Mouse (Mus musculus) midbrain, postnatal 0 days (tissue): ENCODE measurements around the gene Lypla2. TPM values are rescaled to one million over a fixed set of nuclear protein-coding genes. Genes with fewer than 3 reads are reported as not detected.

Source experiments
- ATAC-seq: fragments of 200-750 bp; cut with Nextera tagmentation; 2 replicates; pipeline ENCODE4 v1.8.0; 2017; ENCODE audit warnings: moderate number of reproducible peaks, mild to moderate bottlenecking, moderate TSS enrichment, moderate library complexity; ENCODE audit not compliant: low FRiP score
- DNase-seq: peaks from one replicate; pipeline ENCODE4 v3.0.0-alpha.2; 2015; ENCODE audit warnings: low spot score
- H3K27ac ChIP-seq: fragments of 300-500 bp; sonication (generic); 2 replicates; pipeline ENCODE4 v1.5.1; 2014; ENCODE audit warnings: low read depth, mild to moderate bottlenecking, low read length, mixed read lengths
- H3K27me3 ChIP-seq: fragments of 300-500 bp; sonication (generic); 2 replicates; pipeline ENCODE4 v1.6.1; 2014; ENCODE audit warnings: low read length, control low read depth, mixed read lengths; ENCODE audit not compliant: insufficient read depth
- H3K36me3 ChIP-seq: fragments of 300-500 bp; sonication (generic); 2 replicates; pipeline ENCODE4 v1.6.1; 2014; ENCODE audit warnings: low read length, control low read depth, mixed read lengths; ENCODE audit not compliant: insufficient read depth
- H3K4me1 ChIP-seq: fragments of 300-500 bp; sonication (generic); 2 replicates; pipeline ENCODE4 v1.6.1; 2014; ENCODE audit warnings: mild to moderate bottlenecking, control low read depth, antibody characterized with exemption, low read length, mixed read lengths; ENCODE audit not compliant: insufficient read depth
- H3K4me2 ChIP-seq: fragments of 300-500 bp; sonication (generic); 2 replicates; pipeline ENCODE4 v1.6.1; 2014; ENCODE audit warnings: low read depth, mild to moderate bottlenecking, low read length, mixed read lengths; ENCODE audit not compliant: poor library complexity, severe bottlenecking
- H3K4me3 ChIP-seq: fragments of 300-500 bp; sonication (generic); 2 replicates; pipeline ENCODE4 v1.5.1; 2014; ENCODE audit warnings: low read depth, mild to moderate bottlenecking, low read length, moderate library complexity
- H3K9ac ChIP-seq: fragments of 300-500 bp; sonication (generic); replicated peaks from 2 replicates; pipeline ENCODE4 v1.6.1; 2014; ENCODE audit warnings: mild to moderate bottlenecking, low read length, moderate library complexity, mixed read lengths; ENCODE audit not compliant: poor library complexity, severe bottlenecking
- H3K9me3 ChIP-seq: fragments of 300-500 bp; sonication (generic); 2 replicates; pipeline ENCODE4 v1.6.1; 2016; ENCODE audit warnings: low read length, control low read depth
- CTCF ChIP-seq: IDR thresholded peaks from 2 replicates; pipeline ENCODE4 v1.5.1; 2016; ENCODE audit warnings: antibody characterized with exemption, mild to moderate bottlenecking
- WGBS: fragments of 180-500 bp; shearing (Covaris S2); extraction: QIAGEN DNeasy Blood & Tissue Kit; methylation state at CpG from one replicate; pipeline ENCODE4 v1.1.7; 2014; 5-methylcytosine and 5-hydroxymethylcytosine counted together
- polyA plus RNA-seq: library from polyadenylated mRNA; unstranded; fragments of >200 nt; fragmentation: Nextera tagmentation; extraction: Ambion mirVana; gene quantifications from 2 replicates; pipeline ENCODE4 v1.2.1, GENCODE M21; 2015
- total RNA-seq: library from RNA; depleted of rRNA; stranded (reverse); fragments of >200 nt; gene quantifications from 2 replicates; pipeline ENCODE4 v1.2.3, GENCODE M21; 2014

Lypla2 gene
- total and polyA plus RNA-seq, 2 experiments from 2014 or later, result 182 to 212 TPM

DNA sequence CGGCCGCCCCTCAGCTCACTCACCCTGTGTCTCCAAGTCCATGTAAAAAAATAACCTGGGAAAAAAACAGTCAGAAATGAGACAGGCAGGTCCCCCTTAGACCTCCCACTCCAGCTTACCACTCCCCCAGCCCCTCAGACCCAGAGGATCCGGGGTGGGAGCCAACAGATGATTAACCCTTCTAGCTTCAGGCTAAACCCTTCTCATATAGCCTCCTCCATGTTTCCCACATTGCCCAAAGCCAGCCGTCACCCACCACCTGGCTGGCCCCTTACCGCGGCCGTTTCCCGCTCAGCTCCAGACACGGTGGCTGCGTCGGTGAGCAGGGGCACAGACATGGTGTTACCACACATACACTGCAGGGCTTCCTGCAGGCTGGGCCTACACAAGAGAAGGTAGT, 1.8 kb downstream of the Lypla2 start:
- Histone ChIP-seq H3K27ac (no peak overlapping the region), H3K4me3 (no peak overlapping the region), H3K4me2 (no peak overlapping the region), H3K27me3 (no peaks in the 10 kb centered on the region), H3K4me1 (peaks cover 8% of the 10 kb centered on the region; the same call in 1 of the 2 replicates), H3K9ac (no peak overlapping the region; the same call in 1 of the 2 replicates), H3K9me3 (no peaks in the 10 kb centered on the region), H3K36me3 (peaks cover 49% of the 10 kb centered on the region)
- WGBS, result 88% methylated on average over 11 of the region's 11 CpGs
- DNase-seq (no peak), ATAC-seq (no peak)
- no peak for TF ChIP-seq CTCF

- H3K9ac ChIP-seq, result no peak overlapping the region
- DNase-seq, result no peak
- 89% methylated on average over 13 of the region's 13 CpGs for WGBS
- no peak overlapping the region for H3K4me3 ChIP-seq
- no peak overlapping the region for H3K27ac ChIP-seq
- no peaks in the 10 kb centered on the region for H3K27me3 ChIP-seq
- peaks cover 39% of the 10 kb centered on the region for H3K36me3 ChIP-seq
- no peak for TF ChIP-seq CTCF
- ATAC-seq, result no peak
- peaks cover 15% of the 10 kb centered on the region; the same call in 1 of the 2 replicates for H3K4me1 ChIP-seq
- no peaks in the 10 kb centered on the region for H3K9me3 ChIP-seq
- no peak overlapping the region for H3K4me2 ChIP-seq
Measured at GRCm38 (mm10) chr4:135969070-135969750, 3.2 kb downstream of the Lypla2 start.

GRCm38 (mm10) chr4:135968271-135968869, 4.1 kb downstream of the Lypla2 start:
- Histone ChIP-seq H3K4me3 (no peak overlapping the region), H3K27ac (no peak overlapping the region), H3K4me2 (no peak overlapping the region), H3K9ac (no peak overlapping the region), H3K27me3 (no peaks in the 10 kb centered on the region), H3K9me3 (no peaks in the 10 kb centered on the region), H3K4me1 (peaks cover 15% of the 10 kb centered on the region; the same call in 1 of the 2 replicates), H3K36me3 (peaks cover 39% of the 10 kb centered on the region)
- DNase-seq, result no peak
- WGBS, result 70% methylated on average over 19 of the region's 19 CpGs
- TF ChIP-seq CTCF, result no peak
- ATAC-seq, result no peak

- 93% methylated on average over 18 of the region's 18 CpGs for WGBS
- H3K4me3 ChIP-seq, result no peak overlapping the region
Measured at GRCm38 (mm10) chr4:135967086-135967760, 5.2 kb downstream of the Lypla2 start.

GRCm38 (mm10) chr4:135966283-135966682, 6.1 kb downstream of the Lypla2 start:
- H3K4me2 ChIP-seq, result no peak overlapping the region
- peaks cover 10% of the 10 kb centered on the region; the same call in 1 of the 2 replicates for H3K4me1 ChIP-seq
- no peak overlapping the region for H3K4me3 ChIP-seq
- DNase-seq, result no peak
- H3K9ac ChIP-seq, result no peak overlapping the region
- no peak for ATAC-seq
- no peak overlapping the region for H3K27ac ChIP-seq
- no peaks in the 10 kb centered on the region for H3K9me3 ChIP-seq
- peaks cover 49% of the 10 kb centered on the region for H3K36me3 ChIP-seq
- H3K27me3 ChIP-seq, result no peaks in the 10 kb centered on the region
- 92% methylated on average over 16 of the region's 16 CpGs for WGBS
- no peak for TF ChIP-seq CTCF

More at GRCm38 (mm10) chr4:135967086-135967760, 5.2 kb downstream of the Lypla2 start:
- Histone ChIP-seq H3K9me3 (no peaks in the 10 kb centered on the region), H3K4me2 (no peak overlapping the region), H3K4me1 (peaks cover 15% of the 10 kb centered on the region; the same call in 1 of the 2 replicates), H3K9ac (no peak overlapping the region), H3K27ac (no peak overlapping the region), H3K27me3 (no peaks in the 10 kb centered on the region), H3K36me3 (peaks cover 40% of the 10 kb centered on the region)
- no peak for DNase-seq
- no peak for TF ChIP-seq CTCF
- ATAC-seq, result no peak

DNA sequence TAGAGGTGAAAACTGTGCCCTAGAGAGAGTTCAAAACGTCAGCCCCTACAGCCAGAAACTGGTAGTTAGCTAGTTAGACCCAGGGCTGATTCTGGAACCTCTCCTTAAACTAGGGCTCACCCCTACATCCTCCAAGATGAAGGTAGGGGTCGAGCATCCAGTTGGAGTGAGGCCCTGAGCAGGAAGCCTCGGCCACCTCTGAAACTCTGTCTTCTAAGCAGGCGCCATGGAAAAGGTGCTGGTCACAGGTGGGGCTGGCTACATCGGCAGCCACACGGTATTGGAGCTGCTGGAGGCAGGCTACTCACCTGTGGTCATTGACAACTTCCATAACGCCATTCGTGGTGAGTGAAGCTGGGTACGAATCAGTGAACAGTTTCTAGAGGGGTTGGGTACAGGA, 7.3 kb downstream of the Lypla2 start:
- WGBS, result 86% methylated on average over 9 of the region's 9 CpGs
- ATAC-seq, result no peak
- no peak overlapping the region for H3K27ac ChIP-seq
- no peak overlapping the region for H3K4me2 ChIP-seq
- H3K27me3 ChIP-seq, result no peaks in the 10 kb centered on the region
- H3K4me1 ChIP-seq, result peaks cover 7% of the 10 kb centered on the region; the same call in 1 of the 2 replicates
- DNase-seq, result no peak
- H3K9ac ChIP-seq, result no peak overlapping the region
- H3K36me3 ChIP-seq, result peaks cover 54% of the 10 kb centered on the region
- TF ChIP-seq CTCF, result no peak
- no peaks in the 10 kb centered on the region for H3K9me3 ChIP-seq
- H3K4me3 ChIP-seq, result no peak overlapping the region
